Mouse (Mus musculus) frontal cortex, postnatal 14 days (tissue): ENCODE measurements at regions not wholly inside any gene's neighbourhood (a gene's known extent, or its start where the extent isn't known, plus 50 kb on each side); places are given as distances from the start of the nearest gene placed in this dataset.

Source experiments
- DNase-seq, 2 experiments: peaks; one replicate each; pipeline ENCODE4 v3.0.0; 2022; ENCODE audit warnings: low spot score in 2 of 2

DNA sequence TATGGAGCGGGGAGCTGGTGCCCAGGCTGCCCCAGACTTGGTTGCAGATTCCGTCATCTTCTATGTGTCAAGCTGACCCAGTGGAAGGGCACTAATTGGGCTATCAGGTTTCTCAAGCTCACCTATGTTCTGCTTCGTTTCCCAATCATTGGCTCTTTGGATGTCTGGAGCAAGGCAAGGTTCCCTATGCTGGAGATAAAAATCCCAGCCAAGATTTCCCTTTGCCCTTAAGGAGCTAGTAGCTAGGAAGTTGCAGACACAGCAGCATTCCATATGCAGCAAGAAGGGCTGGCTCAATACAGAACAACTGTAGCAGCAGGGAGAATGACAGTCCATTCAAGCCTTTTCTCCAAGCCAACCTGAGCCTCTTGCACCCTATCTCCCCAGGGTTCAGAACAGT is 159.2 kb upstream of the Zfp706 start:
- no peak for DNase-seq

DNA sequence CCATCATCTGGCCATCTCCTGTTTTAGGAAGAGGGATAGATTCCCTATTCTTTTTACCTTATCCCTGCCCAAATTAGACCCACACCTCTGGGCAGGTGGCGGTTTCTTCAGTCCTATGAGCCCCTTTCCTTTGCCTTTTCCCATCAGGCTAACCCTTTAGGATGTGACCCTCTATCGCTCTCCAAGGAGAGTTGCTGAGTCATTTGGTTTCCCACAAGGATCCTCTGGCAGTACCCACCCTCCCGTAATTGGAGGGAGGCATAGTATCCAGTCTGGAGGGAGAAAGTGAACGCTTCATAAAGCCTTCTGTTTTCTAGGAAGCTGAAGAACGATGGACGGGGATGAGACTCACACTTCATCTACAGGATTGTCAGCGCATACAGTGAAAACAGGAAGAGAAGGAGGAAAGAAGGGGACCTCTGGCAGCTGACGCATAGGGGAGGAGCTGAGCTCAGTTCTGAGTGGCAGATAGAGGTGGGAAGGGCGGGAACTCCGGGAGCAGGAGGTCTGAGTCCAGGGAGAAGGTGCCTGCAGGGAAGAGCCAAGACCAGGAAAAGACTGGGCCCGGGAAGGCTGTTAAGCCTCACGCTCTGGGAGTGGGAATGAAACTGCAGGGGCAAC is 158.4 kb upstream of the Zfp706 start:
- DNase-seq = no peak

DNA sequence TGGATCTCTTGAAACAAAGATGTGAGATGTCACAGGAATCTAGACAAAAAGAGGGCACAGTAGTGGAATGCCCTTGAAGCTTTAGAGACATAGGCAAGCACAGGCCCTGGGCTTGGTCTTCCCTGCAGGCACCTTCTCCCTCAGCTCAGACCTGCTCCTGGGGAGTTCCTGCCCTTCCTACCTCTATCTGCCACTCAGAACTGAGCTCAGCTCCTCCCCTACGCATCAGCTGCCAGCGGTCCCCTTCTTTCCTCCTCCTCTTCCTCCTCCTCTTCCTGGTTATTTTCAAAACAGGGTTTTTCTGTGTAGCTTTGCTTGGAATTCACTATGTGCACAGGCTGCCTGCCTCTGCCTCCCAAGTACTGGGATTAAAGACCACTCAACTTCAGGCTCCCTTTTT is 157.6 kb upstream of the Zfp706 start:
- DNase-seq = no peak

DNA sequence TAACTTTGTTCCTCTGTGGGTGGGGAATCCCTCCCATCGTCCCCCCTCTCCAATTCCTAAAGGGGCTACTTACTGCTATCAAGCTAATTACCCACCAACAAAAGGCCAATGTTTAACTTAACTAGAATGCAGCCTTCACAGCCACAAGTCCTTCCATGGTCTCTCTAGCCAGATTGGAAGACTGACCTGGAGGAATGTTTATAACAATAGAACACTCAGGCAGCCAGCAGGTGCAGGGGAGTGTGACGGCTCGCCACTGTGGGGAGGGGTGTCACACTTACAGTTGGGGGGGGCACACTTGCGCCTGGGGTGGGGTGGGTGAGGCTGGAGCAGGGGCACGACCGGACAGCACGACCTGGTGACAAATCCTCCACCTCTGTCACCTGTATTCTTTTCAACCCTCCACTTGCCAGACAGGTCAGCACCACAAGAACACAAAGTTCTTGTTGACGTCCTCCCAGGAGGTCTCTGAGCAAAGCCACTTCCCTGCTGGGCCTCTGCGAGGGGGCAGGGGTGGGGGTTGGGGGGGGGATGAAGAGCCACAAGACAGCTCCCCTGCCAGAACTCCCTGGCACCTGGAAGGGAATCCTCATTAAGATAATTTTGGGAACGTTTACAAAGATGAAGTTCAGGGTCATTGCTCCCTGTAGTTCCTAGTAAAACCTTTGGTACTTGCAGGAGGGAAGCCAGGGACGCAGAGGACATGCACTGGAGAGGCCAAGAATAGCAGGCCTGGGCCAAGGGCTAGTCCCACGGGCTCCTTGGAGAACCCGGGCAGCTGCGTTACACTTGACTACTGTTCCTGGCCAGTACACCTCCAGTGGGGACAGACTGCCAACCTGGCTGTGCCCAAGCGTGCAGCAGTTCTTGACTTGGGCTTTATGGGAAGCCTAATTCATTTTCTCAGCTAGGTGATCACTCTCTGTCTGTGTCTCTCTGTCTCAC is 156.9 kb upstream of the Zfp706 start:
- no peak for DNase-seq

DNA sequence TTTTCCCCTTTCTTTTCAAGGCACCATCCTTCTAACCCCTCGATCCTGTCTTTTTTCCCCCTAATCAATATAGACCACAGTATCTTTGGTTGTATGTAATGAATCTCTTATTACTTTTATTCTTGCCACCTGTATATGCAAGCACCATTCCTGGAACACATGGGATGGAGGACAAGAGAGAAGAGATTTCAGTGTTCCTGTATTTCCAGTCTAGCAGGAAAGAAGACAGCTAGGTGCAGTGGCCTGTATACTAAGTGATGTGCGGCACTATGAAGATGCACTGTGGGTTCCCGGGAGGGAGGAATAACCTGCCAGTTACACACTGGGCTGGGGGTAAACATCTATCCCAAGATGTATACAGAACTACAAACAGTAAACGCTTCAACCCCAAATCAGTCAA is 152.4 kb upstream of the Zfp706 start:
- DNase-seq = no peak

DNA sequence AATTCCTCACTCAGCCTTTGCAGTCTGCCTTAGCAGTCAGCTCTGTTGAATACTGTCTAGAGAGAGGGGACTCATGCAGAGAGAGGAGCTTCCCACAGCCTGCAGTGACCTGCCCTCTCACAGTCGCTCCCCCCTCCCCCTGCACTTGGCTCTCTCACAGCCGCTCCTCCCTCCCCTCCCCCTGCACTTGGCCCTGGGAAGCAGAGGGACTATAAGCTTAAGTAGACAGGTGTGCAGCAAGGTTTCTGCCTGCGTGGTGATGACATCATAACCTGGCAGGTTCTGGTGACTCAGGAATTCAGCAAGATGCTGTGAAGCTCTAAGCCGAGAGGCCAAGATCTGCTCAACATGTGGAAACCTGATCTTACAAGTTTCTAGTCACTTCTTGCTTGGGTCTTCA is 151.8 kb upstream of the Zfp706 start:
- DNase-seq = no peak

DNA sequence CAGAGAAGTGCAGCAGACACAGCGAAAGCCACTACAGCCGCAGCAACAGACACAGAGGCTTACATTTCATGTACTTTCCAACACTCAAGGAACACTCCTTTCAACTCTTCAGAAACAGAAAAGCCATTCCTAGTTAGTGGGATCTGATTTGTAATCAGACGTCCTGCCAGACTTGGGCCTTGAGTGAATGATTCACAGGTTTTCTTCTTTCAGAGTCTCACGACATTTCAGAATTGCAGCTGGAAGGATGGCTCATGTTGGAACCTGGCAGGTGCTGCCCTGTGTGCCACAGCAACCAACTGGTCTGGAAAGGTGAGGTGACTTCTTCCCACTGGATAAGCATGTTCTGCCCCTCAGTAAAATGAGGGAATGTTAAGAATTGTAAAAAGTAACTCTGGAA is 149.8 kb upstream of the Zfp706 start:
- DNase-seq = no peak

DNA sequence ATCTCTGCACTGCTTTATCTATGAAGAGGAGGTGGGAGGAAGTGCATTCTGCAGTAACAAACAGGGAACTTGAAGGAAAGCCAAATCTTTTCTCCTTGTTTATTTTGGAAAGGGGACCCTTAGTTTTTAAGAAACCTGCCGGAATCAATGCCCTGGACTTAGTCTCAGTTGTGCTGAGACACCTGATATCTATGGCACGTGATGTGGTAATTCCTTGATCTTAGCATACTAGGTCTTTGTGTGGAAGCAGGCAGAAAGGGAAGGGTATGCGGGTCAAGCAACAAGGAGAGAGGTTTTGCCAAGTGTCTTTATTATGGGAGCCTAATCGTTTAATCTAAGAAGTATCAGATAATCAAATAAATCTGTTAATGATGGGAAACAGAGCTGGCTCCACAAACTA is 147.4 kb upstream of the Zfp706 start:
- no peak for DNase-seq

DNA sequence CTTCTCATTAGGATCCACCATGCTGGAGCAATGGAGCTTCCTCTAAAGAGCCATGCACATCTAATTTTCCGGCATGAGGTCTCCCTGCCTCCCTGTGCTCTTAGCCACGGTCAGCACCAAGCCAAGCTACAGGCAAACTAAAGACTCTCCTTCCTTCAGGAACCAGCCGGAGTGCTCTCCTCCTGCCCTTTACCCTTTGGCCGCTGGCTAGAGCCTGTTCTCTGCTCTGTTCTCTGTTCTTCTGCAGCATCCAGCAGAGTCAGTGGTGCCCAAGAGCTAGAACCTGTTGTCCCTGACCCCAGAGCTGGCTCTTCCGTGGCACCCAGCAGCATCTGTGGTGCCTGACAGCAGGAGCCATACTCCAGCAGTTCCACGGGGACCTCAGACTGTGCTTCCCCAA is 145.6 kb upstream of the Zfp706 start:
- no peak for DNase-seq

DNA sequence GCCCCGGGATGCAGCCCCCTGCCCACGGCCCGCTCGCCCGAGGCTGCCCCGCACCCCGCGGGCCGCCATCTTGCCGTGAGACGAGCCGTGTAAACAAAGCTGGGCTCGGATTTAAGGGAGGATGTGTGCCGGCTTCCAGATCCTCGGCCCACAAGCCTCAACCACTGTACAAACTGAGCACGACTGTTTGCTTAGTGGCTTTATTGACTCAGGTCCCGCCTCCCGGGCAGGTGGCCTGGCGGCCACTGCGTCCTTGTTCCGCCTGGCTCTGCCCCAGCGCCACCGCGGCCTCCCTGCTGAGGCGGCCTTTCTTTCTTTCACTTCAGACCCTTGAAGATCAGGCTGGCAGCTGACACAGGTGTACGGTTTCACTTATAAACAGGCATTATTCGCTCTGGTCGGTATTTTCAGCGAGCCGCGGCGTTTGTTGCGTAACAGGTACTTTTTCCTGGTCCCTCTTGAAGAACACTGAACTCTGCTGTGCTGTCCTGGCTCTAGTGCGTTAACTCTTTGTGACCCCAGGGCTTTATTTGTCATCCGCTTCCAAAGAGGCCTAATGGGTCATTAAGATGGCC is 128.1 kb upstream of the Zfp706 start:
- peak; percentile 28 to 29 for DNase-seq

DNA sequence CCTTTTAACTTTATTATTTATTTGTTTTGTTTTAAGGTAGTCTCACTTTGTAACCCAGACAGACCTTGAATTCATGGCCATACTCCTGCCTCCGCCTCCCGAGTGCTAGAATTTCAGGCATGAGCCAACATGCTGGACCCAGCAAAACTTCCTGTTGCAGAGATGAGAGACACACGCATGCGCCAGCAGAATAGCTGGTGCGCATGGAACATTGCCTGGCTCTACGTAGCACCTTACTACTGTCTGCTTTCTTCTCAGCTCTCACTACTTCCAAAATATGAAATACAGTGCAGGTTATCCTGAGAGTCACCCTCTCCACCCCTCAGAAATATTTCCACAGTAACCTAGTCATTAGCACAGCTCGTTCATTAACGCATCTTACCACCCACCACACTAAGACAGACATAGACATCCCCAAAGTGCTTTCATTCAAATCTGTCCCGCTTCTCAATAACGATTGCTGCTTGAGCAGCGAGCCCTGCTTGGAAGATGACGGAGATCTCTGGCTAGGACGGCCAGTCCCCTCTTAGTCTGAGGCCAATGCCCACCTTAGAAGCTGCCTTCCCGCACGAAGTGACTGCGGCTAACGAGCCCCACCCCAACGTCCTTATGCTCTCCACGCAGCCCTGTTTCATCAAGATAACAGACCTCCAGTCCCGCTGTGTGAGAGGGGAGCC is 127.5 kb upstream of the Zfp706 start:
- DNase-seq = peak in 1 of 2 experiments; percentile 20

DNA sequence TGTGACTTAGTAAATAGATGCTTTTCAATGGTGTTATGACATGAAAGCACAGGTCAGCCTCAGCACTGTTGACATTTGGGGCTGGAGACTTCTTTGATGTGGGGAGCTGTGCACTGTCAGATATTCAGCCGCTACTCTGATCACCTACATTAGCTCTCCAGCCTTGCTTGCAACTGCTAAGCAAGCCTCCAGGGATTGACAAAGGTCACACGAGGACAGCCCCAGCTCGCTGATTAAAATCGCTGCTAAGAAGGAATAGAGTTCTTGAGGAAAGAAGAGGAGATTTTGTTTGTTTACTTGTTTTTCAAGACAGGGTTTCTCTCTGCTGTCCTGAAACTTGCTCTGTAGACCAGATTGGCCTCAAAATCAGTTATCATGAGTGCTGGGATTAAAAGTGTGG is 126.8 kb upstream of the Zfp706 start:
- DNase-seq = peak in 1 of 2 experiments; percentile 26

DNA sequence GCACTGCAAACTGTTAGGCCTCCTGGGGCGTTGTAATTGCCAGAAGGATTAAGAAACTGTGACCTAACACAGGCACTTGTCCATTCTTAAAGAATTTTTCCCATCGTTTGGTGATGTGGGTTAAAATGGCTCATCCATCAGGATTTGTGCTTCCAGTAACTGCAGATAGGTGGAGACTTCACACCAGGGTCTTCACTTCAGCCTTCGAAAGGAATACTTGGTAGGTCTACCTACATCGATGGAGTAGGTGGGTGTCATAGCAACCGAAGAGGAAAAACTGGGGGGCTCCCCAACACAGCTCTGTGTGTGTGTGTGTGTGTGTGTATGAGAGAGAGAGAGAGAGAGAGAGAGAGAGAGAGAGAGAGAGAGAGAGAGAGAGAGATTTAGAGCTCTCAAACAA is 126.3 kb upstream of the Zfp706 start:
- DNase-seq = peak in 1 of 2 experiments; percentile 12

DNA sequence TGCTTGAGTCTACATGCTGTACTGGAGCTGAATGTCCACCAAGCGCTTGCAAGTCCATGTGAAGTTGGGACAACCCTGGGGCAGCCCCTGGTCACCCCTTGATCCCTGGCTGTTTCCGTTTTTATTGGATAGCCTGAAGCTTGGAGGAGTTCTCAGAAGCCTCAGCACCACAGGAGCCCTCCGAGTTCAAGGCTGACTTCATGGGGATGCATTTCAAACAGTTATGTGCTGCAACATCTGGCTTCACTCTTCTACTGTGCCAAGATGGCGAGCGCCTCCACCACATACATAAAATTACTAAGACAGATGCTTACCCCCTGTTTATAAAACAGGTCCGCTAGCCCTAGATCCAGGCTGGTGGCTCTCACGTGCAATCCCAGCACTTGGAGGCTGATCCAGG is 120.1 kb upstream of the Zfp706 start:
- DNase-seq = no peak

DNA sequence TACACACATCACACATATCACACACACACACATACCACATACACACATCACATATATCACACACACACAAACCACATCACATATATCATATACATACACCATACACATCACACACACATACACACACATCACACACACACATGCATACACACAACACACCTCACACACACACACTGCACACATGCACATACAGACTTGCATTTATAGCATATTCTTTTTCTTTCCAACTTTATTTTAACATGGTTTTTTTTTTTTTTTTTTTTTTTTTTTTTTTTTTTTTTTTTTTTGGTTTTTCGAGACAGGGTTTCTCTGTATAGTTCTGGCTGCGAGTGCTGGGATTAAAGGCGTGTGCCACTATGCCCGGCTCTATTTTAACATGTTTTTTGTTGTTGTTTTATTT is 119.6 kb upstream of the Zfp706 start:
- no peak for DNase-seq

DNA sequence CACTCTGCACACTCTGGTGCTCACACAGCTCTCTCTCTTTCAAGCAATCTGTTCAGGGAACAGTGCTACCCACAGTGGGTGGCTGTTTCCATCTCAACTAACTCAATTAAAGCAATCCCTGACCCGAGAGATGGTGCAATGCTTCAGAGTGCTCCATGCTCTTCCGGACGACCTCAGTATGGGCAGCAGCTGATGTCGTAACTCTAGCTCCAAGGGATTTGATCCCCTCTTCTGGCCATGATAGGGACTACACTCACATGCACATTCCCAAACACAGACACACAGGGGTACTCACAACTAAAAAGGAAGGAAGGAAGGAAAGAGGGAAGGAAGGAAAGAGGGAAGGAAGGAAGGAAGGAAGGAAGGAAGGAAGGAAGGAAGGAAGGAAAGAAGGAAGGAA is 118.2 kb upstream of the Zfp706 start:
- no peak for DNase-seq

DNA sequence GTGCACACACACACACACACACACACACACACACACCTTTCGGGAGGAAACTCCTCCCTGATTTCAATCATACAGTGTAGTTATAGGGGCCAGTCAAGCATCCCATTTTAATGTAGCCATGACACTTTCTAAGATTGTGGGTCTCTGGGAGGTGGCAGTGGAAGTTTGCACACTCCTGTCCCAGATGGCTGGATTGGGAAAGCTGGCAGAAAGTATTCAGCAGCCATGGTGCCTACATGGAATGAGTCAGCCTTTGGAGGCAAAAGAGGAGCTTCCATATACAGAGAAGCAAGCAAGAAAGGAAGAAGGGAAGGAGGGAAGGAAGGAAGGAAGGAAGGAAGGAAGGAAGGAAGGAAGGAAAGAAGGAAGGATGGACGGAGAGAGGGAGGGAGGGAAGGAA is 117.4 kb upstream of the Zfp706 start:
- DNase-seq = no peak

DNA sequence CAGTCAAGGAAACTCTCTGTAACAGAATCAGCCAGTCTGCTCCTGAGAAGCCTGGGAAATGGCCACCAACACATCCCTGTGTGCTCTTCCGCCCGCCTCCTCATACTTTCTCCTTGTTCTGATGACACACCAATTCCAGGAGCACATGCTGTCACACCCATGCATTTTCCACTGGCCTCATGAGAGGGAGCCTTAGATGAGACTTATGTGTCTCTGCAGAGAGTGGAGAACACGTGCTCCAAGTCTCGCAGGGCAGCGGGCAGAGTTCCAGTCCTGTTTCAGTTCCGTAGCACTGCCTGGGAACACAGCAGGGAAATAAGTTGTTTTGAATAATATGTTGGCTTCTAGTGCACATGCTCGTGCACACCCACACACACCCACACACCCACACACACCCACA is 116.7 kb upstream of the Zfp706 start:
- no peak for DNase-seq

DNA sequence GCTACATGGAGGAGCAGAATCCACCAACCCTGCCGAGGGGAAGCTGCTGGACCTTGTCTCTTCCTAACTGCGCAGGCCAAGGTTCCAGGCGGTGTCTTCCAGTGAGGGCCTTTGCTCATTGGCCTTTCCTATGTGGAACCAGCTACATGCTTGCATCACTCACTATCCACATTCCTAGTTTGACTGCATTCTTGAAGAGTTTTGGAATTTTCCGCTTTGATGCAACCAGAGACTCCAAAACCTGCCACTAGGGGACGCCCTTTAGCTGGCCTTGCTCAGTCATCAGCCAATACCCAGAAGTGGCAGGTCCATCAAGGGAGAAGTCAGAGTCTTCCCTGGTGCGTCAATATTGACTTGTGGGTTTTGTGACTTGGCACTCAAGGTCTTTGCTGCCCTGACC is 112.8 kb upstream of the Zfp706 start:
- DNase-seq = peak; percentile 39 to 78

DNA sequence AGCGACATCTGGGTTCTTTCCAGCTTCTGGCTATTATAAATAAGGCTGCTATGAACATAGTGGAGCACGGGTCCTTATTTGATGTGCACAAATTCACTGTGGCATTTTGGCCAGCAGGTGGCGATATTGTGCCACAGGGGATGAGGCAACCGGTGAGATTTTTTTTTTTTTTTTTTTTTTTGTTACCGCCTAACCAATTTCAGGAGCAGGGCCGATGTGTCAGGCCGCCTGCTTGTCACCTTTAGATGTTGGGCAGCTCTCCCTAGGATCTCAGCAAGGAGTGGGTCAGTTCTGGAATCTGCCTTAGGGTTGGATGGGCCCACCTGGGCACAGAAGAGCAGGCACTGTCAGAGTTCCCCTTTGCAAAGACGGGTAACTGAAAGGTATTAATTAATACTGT is 106.5 kb upstream of the Zfp706 start:
- DNase-seq = peak in 1 of 2 experiments; percentile 56

DNA sequence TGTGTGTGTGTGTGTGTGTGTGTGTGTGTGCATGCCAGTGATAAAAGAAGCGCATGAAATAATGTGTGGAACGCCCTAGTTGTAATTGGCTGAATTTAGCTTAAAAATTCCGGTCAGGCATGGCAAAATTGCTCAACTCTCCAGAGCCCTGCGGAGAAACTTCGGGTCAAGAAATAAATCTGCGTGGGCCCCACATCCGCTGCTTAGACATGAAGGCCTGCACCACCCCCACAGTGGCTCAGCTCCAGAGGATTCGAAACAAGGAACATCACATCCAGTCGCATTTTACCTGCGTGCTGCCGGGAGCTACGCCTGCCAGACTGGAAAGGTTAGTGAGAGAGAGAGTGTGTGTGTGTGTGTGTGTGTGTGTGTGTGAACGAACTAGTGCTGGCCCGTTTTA is 102.9 kb upstream of the Zfp706 start:
- no peak for DNase-seq

DNA sequence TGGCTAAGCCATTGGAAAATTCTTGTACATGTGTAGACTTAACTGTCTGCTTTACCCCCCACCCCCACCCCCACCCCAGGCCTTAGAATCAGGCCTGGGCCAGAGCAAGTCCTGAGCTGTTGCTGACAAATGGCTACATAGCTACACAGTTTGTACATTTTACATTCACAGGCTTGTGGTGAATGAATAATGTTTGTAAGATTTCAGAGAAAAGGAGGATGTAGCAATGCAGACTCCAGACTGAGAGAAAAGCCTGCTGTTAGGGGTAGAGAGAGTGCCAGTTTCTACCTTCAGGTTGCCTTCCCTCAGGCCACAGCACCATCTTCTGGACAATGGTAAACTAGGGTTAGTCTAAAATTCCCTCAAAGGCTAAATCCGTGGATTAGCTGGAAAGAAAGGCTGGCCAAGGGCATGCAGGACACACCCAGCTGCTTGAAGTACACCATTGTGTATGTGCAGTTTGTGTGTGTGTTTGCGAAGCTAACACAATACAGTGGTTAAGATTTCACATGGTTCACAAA is 94.5 kb upstream of the Zfp706 start:
- no peak for DNase-seq
